Mouse (Mus musculus): Measurements from ENCODE around the gene Xylt1. TPM values are rescaled to one million over a fixed set of nuclear protein-coding genes. Genes with fewer than 3 reads are reported as not detected.
A peak's percentile ranks its signal among the peaks of the same experiment; 100 is the strongest.

The Xylt1 gene
- polyA plus RNA-seq, 1 experiment from 2014 or later = 2.1 TPM

DNA sequence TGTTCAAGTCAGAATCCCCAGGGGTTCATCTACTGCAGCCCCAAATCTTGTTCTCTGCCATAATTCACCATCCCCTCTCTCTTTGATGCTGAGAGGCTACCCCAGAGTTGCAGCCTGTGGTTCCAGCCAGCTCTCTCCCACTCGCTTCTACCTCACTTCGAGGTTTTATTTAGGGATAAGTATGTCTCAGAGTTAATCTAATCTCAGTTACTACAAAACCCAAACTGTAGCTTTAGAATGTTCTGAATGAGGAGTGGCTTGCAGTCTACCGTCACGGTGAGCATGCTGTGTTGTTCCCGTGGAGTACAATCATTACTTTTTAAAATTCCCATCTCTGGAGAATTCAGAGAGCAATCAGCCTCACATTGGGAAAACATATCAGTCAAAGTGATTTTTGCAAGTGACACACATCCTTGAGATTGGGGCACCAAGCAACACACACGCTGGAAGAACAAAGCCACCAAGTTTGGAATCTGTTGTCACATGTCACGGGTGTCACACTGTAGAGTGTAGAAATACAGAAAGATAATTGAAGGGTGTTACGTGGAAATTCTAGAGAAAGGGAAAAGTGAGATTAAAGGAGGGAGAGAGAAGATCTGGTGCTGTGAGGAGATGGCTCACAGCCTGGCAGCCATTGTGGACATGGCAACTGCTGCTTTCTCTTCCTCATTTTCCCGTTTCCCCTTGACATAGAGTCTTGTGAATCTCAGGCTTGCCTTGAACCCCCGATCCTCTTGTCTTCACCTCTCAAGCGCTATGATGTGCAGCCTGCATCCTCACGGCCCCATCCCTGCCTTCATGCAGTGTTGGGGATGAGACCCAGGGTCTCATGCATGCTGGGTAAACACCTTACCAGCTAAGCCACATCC, 149.2 kb downstream of the Xylt1 start:
- Histone ChIP-seq H3K36me3 (no peaks in the 10 kb centered on the region), H3K27me3 (no peaks in the 10 kb centered on the region), H3K4me3 (no peak overlapping the region), H3K9ac (replicated peaks) (no peak overlapping the region), H3K4me1 (peaks cover 4% of the 10 kb centered on the region; the same call in 1 of the 2 replicates), H3K9me3 (no peaks in the 10 kb centered on the region), H3K4me2 (replicated peaks) (no peak overlapping the region), H3K27ac (replicated peaks) (no peak overlapping the region)
- ATAC-seq (ENCODE audit: low FRiP score, low read depth) = no peak
- WGBS = 78% methylated on average over 12 of the region's 12 CpGs

DNA sequence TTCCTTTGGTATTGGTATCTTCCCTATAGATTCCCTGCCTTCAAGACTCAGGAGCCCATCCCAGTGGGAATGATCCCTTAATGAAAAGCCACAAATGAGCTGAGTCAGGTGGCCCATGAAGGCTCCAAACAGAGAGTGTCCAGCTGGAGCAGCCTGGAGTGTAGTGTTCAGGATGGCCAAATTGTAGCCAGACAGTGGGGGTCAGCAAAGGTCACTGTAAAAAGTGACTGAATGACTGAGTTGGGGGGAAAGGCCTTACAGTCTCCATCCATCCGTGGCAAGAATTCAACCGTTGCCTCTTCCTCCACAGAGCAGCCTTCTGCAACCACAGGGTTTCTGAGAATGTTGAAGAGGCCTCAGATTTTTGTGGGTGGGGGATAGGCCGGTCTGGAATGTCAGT, 151.9 kb downstream of the Xylt1 start:
- no peaks in the 10 kb centered on the region for H3K36me3 ChIP-seq
- no peak overlapping the region for H3K4me3 ChIP-seq
- H3K27ac ChIP-seq (replicated peaks) = no peak overlapping the region
- H3K9ac ChIP-seq (replicated peaks) = no peak overlapping the region
- peaks cover 4% of the 10 kb centered on the region; the same call in 1 of the 2 replicates for H3K4me1 ChIP-seq
- no peak overlapping the region for H3K4me2 ChIP-seq (replicated peaks)
- H3K27me3 ChIP-seq = no peaks in the 10 kb centered on the region
- WGBS = 69% methylated on average over 3 of the region's 3 CpGs
- ATAC-seq (ENCODE audit: low FRiP score, low read depth) = no peak
- no peaks in the 10 kb centered on the region for H3K9me3 ChIP-seq

DNA sequence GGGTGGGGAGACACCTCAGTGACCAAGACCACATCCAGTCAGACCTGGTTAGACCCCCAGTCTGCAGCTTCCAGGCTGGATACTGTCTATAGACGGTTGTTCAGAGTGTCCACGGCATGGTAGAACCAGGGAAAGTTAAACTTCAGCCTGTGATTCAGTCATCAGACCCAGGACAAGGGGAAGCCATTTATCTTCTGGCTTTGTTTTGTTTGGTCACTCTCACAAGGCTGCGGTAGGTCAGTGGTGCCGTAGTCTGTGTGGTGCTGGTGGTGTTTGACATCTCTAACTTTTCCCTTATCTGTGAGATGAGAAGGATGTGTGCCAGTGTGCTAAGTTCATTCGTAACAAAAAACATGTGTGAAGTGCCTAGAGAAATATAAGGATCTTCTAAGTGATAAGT, 152.4 kb downstream of the Xylt1 start:
- Histone ChIP-seq H3K9ac (replicated peaks) (no peak overlapping the region), H3K4me2 (replicated peaks) (no peak overlapping the region), H3K36me3 (no peaks in the 10 kb centered on the region), H3K4me1 (peaks cover 4% of the 10 kb centered on the region; the same call in 1 of the 2 replicates), H3K9me3 (no peaks in the 10 kb centered on the region), H3K4me3 (no peak overlapping the region), H3K27ac (replicated peaks) (no peak overlapping the region), H3K27me3 (no peaks in the 10 kb centered on the region)
- WGBS = 90% methylated on average over 5 of the region's 5 CpGs
- no peak for ATAC-seq (ENCODE audit: low FRiP score, low read depth)

DNA sequence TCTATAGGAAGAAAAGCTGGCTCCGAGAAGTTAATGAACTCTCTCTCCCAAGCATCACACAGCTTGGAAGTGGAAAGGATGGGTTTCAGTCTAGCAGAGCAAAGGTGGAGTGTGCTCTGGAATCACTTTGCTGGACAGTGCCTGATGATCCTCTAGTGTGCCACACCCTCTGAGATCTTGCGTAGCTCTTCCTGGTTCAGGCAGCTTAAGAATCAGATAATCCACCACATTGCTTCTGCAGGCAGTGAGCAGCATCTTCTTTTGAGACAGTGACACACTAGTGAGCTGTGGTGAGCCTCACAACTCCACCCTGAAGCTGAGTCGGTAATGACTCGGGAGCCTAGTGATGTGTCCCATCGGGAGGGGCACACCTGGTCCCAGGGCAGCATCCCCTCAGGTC, 159.2 kb downstream of the Xylt1 start:
- no peak for ATAC-seq (ENCODE audit: low FRiP score, low read depth)
- Histone ChIP-seq H3K27ac (replicated peaks) (no peak overlapping the region), H3K9ac (replicated peaks) (no peak overlapping the region), H3K4me3 (no peak overlapping the region), H3K4me2 (replicated peaks) (no peak overlapping the region), H3K36me3 (no peaks in the 10 kb centered on the region), H3K9me3 (no peaks in the 10 kb centered on the region), H3K27me3 (no peaks in the 10 kb centered on the region), H3K4me1 (peaks cover 9% of the 10 kb centered on the region)
- WGBS = 75% methylated on average over 5 of the region's 5 CpGs

DNA sequence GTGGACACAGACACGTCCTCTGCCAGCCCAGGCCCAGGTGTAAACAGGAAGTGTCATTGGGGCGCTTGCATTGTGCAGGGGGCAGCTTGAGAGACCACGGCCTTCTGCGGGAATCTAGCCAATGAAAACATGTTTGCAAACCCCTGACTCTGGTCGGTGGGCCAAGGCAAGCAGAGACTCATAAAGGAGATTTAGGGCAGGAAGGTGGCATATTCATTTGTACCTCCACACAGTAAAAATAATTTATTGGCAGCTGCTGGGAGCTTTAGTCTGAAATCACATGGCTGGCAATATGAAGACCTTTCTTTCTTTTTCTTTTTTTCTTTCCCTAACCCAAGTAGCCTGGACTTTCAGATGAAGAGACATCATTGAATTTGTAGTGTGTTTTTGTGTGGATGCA, 159.6 kb downstream of the Xylt1 start:
- no peaks in the 10 kb centered on the region for H3K36me3 ChIP-seq
- no peaks in the 10 kb centered on the region for H3K9me3 ChIP-seq
- no peak overlapping the region for H3K4me3 ChIP-seq
- H3K27ac ChIP-seq (replicated peaks) = no peak overlapping the region
- no peaks in the 10 kb centered on the region for H3K27me3 ChIP-seq
- ATAC-seq (ENCODE audit: low FRiP score, low read depth) = no peak
- H3K9ac ChIP-seq (replicated peaks) = no peak overlapping the region
- H3K4me1 ChIP-seq = peaks cover 9% of the 10 kb centered on the region
- H3K4me2 ChIP-seq (replicated peaks) = no peak overlapping the region
- 75% methylated on average over 5 of the region's 5 CpGs for WGBS

DNA sequence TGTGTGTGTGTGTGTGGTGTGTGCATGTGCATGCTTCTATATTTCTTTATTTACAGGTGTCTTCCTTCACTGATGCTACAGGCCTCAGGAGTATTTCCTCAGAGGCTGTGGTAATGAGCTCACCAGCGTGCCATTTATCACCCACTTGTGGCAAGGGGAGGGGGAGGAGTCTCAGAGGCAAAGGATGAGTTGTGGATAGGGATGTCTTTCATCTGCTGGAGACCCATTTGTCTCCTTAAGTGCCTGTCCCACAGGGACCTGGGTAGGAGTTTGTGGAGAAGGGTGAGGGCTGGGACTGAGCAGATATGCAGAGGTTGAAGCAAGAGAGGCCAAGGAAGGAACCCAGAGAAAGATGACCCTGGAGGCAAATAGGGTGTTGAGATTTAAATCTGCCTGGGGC, 160.3 kb downstream of the Xylt1 start:
- H3K9ac ChIP-seq (replicated peaks) = no peak overlapping the region
- H3K27me3 ChIP-seq = no peaks in the 10 kb centered on the region
- H3K36me3 ChIP-seq = no peaks in the 10 kb centered on the region
- H3K27ac ChIP-seq (replicated peaks) = no peak overlapping the region
- ATAC-seq (ENCODE audit: low FRiP score, low read depth) = no peak
- no peaks in the 10 kb centered on the region for H3K9me3 ChIP-seq
- H3K4me1 ChIP-seq = peaks cover 9% of the 10 kb centered on the region
- H3K4me3 ChIP-seq = no peak overlapping the region
- no peak overlapping the region for H3K4me2 ChIP-seq (replicated peaks)
- WGBS = 48% methylated on average over 1 of the region's 1 CpGs

DNA sequence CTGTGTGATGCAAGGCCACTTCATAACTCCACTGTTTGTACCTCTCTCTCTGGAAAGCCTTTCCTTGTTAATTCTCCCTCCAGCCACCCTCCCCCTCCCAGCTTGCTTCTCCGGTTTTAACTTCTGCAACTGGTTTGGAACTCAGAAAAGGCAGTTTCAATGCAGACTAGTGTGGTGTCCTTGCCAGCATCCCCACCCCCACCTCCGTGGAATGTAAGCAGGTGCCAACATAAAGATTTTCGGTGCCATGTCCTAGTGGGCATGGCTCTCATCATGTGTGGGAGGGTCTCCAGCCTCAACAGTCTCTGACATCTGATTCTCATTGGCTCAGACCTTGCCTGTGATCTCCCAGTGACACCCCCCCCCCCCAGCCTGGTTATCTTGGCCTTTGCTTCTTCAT, 160.9 kb downstream of the Xylt1 start:
- WGBS = 90% methylated on average over 3 of the region's 3 CpGs

DNA sequence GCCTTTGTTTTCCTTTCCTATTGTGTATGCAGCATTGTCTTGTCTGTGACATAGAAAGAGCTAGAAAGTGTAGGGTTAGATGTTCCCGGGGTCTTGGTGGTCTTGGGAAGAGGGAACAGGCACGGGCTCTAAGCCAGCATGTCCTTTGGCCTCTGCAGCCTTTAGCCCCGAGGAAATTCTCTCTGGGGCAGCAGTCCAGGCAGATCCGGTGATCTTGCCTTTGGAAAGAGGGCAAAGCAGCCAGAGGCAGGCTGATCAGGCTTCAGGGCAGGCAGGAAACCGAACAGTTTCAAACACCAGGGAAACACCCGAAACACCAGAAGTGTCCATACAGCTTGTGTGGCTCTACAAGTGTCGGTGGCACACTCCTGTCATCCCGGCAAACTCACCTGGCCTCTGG, 162.3 kb downstream of the Xylt1 start:
- H3K4me3 ChIP-seq = no peak overlapping the region
- no peaks in the 10 kb centered on the region for H3K9me3 ChIP-seq
- no peak for ATAC-seq (ENCODE audit: low FRiP score, low read depth)
- H3K27me3 ChIP-seq = no peaks in the 10 kb centered on the region
- no peak overlapping the region for H3K9ac ChIP-seq (replicated peaks)
- H3K4me1 ChIP-seq = peaks cover 9% of the 10 kb centered on the region
- H3K27ac ChIP-seq (replicated peaks) = no peak overlapping the region
- no peak overlapping the region for H3K4me2 ChIP-seq (replicated peaks)
- H3K36me3 ChIP-seq = no peaks in the 10 kb centered on the region
- 49% methylated on average over 8 of the region's 8 CpGs for WGBS

More for the DNA sequence above, 160.9 kb downstream of the Xylt1 start:
- no peak for ATAC-seq (ENCODE audit: low FRiP score, low read depth)
- Histone ChIP-seq H3K27me3 (no peaks in the 10 kb centered on the region), H3K9me3 (no peaks in the 10 kb centered on the region), H3K4me2 (replicated peaks) (no peak overlapping the region), H3K4me1 (peaks cover 9% of the 10 kb centered on the region), H3K9ac (replicated peaks) (no peak overlapping the region), H3K4me3 (no peak overlapping the region), H3K27ac (replicated peaks) (no peak overlapping the region), H3K36me3 (no peaks in the 10 kb centered on the region)

DNA sequence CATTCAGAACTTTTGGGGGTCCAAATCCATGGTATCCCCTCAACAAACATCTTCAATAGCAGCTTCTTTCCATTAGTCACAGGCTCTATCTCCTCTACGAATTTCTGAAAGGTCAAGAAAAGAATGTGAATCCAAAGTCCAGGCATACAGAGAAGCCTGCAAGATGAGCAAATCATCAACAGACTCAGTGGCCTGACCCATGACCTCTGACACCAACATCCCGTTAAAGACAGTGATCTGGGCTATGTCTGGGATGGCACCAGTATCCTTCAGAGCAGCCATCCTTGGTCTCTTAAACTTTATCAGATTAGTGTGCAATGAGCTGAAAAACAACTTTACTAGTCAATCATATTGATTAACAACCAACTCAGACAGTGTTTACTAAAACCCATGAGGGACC, 163.3 kb downstream of the Xylt1 start:
- Histone ChIP-seq H3K36me3 (no peaks in the 10 kb centered on the region), H3K27me3 (0 out of 2 replicates have a peak, but pooled peaks cover 4% of the 10 kb centered on the region), H3K4me3 (no peak overlapping the region), H3K4me2 (replicated peaks) (no peak overlapping the region), H3K9me3 (no peaks in the 10 kb centered on the region), H3K4me1 (peaks cover 9% of the 10 kb centered on the region), H3K27ac (replicated peaks) (no peak overlapping the region), H3K9ac (replicated peaks) (no peak overlapping the region)
- ATAC-seq (ENCODE audit: low FRiP score, low read depth) = no peak
- 22% methylated on average over 2 of the region's 2 CpGs for WGBS

DNA sequence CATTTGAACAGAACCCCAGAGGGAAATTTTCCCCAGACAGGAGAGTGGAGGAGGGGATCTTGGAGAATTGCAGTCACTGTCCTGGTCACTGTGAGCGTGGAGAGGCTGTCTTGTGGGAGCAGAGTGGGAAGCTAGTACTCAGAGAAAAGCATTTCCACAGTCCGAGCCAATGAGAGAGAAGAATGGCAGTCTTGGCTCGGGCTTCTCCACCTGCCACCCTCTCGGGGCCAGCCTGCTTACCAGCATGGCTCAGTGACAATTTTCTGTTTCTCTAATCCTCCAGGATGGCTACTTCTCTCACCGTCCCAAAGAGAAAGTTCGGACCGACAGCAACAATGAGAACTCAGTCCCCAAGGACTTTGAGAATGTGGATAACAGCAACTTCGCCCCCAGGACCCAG, 167.5 kb downstream of the Xylt1 start:
- Histone ChIP-seq H3K27me3 (peaks cover 30% of the 10 kb centered on the region), H3K9ac (replicated peaks) (no peak overlapping the region), H3K27ac (replicated peaks) (no peak overlapping the region), H3K36me3 (no peaks in the 10 kb centered on the region), H3K4me1 (peaks cover 22% of the 10 kb centered on the region), H3K9me3 (no peaks in the 10 kb centered on the region), H3K4me2 (replicated peaks) (no peak overlapping the region), H3K4me3 (no peak overlapping the region)
- 71% methylated on average over 8 of the region's 8 CpGs for WGBS
- no peak for ATAC-seq (ENCODE audit: low FRiP score, low read depth)

DNA sequence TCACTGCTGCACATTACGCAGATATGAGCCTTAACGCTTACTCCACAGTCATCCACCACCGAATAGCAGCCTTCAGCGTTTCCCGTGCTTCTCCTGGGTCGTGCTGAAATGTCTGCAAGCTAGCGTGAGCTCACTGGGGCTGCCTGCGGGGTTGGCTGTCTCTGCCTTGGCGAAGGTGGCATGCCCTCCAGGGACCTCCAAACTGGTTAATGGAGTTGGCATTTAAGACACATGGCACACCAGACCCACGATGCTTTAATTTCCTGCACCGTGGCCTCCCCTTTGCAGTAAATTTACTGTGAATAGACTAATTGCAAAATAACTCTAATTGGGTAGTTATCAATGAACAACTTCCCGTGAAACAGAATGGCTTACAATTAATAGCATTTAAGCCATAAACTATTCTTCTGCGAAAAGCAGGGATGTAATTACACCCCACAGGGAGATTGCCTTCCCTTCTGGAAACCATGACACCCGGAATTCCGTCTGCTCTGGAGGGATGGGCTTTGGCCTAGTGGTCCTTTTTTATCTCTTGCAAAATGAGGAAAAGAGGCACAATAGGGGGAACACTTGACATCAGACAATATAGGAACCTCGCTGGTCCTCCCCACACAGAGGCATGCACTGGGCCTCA, 170.3 kb downstream of the Xylt1 start:
- no peaks in the 10 kb centered on the region for H3K36me3 ChIP-seq
- no peak overlapping the region for H3K9ac ChIP-seq (replicated peaks)
- WGBS = 74% methylated on average over 16 of the region's 16 CpGs
- no peak overlapping the region for H3K27ac ChIP-seq (replicated peaks)
- H3K4me3 ChIP-seq = no peak overlapping the region
- H3K4me1 ChIP-seq = peaks cover 29% of the 10 kb centered on the region
- H3K4me2 ChIP-seq (replicated peaks) = no peak overlapping the region
- ATAC-seq (ENCODE audit: low FRiP score, low read depth) = no peak
- H3K27me3 ChIP-seq = peaks cover 47% of the 10 kb centered on the region
- H3K9me3 ChIP-seq = no peaks in the 10 kb centered on the region

DNA sequence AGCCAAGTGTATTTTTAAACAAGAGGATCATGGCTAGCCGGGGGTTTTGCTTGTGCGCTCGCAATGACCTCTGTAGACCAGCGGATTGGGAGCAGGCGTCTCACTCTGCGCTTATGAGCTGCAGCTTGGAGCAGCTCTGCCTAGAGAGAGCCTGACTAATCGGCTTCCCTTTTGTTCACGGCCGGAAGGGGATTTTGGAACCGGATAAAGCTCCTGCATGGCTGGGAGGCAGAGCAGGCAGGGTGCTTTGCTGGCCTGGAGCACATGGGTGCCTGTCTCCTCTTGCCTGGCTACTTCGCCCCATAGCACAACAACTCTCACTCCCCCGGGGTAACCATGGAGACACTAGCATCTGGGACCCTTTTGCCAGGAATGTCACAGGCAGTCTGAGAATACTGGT, 172.4 kb downstream of the Xylt1 start:
- Histone ChIP-seq H3K4me2 (replicated peaks) (no peak overlapping the region), H3K27me3 (peaks cover 60% of the 10 kb centered on the region), H3K4me1 (peaks cover 32% of the 10 kb centered on the region), H3K36me3 (no peaks in the 10 kb centered on the region), H3K9ac (replicated peaks) (no peak overlapping the region), H3K27ac (replicated peaks) (no peak overlapping the region), H3K9me3 (no peaks in the 10 kb centered on the region), H3K4me3 (no peak overlapping the region)
- ATAC-seq (ENCODE audit: low FRiP score, low read depth) = peak; percentile 82
- 18% methylated on average over 12 of the region's 12 CpGs for WGBS
